ENCODE assay signal across 8 mouse cellular contexts in genomic region chr2:18027448-18028139, GRCm38 (mm10). TPM values are rescaled to one million over a fixed set of nuclear protein-coding genes. Genes with fewer than 3 reads are reported as not detected.
A peak's percentile ranks its signal among the peaks of the same experiment; 100 is the strongest.
DNase-seq lines count a peak whose midpoint lies in the region; ATAC-seq and TF ChIP-seq lines count a peak whose summit lies in the region.

No protein-coding gene starts in this region.

- H3K4me1 ChIP-seq in G1E (ENCODE audit: insufficient read depth, low read depth, low read length), result peaks cover 46% of the 10 kb centered on the region
- H3K4me1 ChIP-seq in forebrain, postnatal 0 days (ENCODE audit: insufficient read depth), result peaks cover 20% of the 10 kb centered on the region
- H3K4me1 ChIP-seq in lung, embryonic 16.5 days (replicated peaks; ENCODE audit: control insufficient read depth, insufficient read depth, low read length), result peaks cover 23% of the 10 kb centered on the region; the same call in 1 of the 2 replicates

- peak; percentile 70 for TF ChIP-seq CTCF in G1E (IDR thresholded peaks at IDR 0.05; ENCODE audit: low read depth, low read length)
- peak; percentile 97 for TF ChIP-seq CTCF in forebrain, postnatal 0 days (IDR thresholded peaks at IDR 0.05; ENCODE audit: low read depth)

- H3K27ac ChIP-seq in forebrain, postnatal 0 days (ENCODE audit: low read depth, low read length), result peak overlapping the region; percentile 89
- H3K27ac ChIP-seq in lung, embryonic 16.5 days (ENCODE audit: low read length), result peak overlapping the region; percentile 100

- peak; percentile 90 for DNase-seq in G1E (ENCODE audit: low spot score)
- DNase-seq in cerebellum, adult 18-20 months, result peak; percentile 89 to 98
- DNase-seq in forebrain, postnatal 0 days, result peak; percentile 97
- DNase-seq in layer of hippocampus, adult 9-10 months (ENCODE audit: low spot score), result peak; percentile 86
- peak; percentile 95 for DNase-seq in ovary, postnatal 10 days (ENCODE audit: low spot score)
- DNase-seq in thymus, postnatal 10 days (ENCODE audit: low spot score in 2 of 2), result peak; percentile 84 to 93

- H3K4me2 ChIP-seq in forebrain, postnatal 0 days (ENCODE audit: low read depth), result peak overlapping the region; percentile 98
- H3K4me2 ChIP-seq in lung, embryonic 16.5 days (ENCODE audit: low read depth, low read length), result peak overlapping the region; percentile 98

- H3K36me3 ChIP-seq in G1E (replicated peaks), result no peaks in the 10 kb centered on the region
- H3K36me3 ChIP-seq in forebrain, postnatal 0 days (ENCODE audit: insufficient read depth), result no peaks in the 10 kb centered on the region
- H3K36me3 ChIP-seq in lung, embryonic 16.5 days (ENCODE audit: control insufficient read depth, insufficient read depth, low read length), result no peaks in the 10 kb centered on the region

- WGBS in forebrain, postnatal 0 days, result 1% methylated on average over 44 of the region's 44 CpGs
- WGBS in lung, embryonic 16.5 days, result under 1% methylated on average over 44 of the region's 44 CpGs

- H3K4me3 ChIP-seq in G1E (ENCODE audit: low read depth, low read length), result peak overlapping the region; percentile 71
- peak overlapping the region; percentile 60 for H3K4me3 ChIP-seq in forebrain, postnatal 0 days (ENCODE audit: low read depth, low read length)
- peak overlapping the region; percentile 65 for H3K4me3 ChIP-seq in lung, embryonic 16.5 days (ENCODE audit: low read length)

- H3K9ac ChIP-seq in forebrain, postnatal 0 days, result peak overlapping the region; percentile 82
- H3K9ac ChIP-seq in lung, embryonic 16.5 days (ENCODE audit: low read length), result peak overlapping the region; percentile 87

- peaks cover 72% of the 10 kb centered on the region for H3K27me3 ChIP-seq in G1E (ENCODE audit: insufficient read depth, low read length)
- H3K27me3 ChIP-seq in forebrain, postnatal 0 days (ENCODE audit: insufficient read depth, low read length), result no peaks in the 10 kb centered on the region
- no peaks in the 10 kb centered on the region for H3K27me3 ChIP-seq in lung, embryonic 16.5 days (ENCODE audit: control insufficient read depth, insufficient read depth, low read depth, low read length)

- peak; percentile 58 for ATAC-seq in G1E (ENCODE audit: extremely low read depth, insufficient number of reproducible peaks, low FRiP score, poor library complexity, severe bottlenecking)
- ATAC-seq in forebrain, postnatal 0 days, result peak; percentile 90
- peak; percentile 71 to 79 for ATAC-seq in hematopoietic stem cell, adult 5-6 weeks (replicated peaks in 1 of 2; ENCODE audit: insufficient read depth in 1 of 2, low FRiP score in 2 of 2, low TSS enrichment in 1 of 2, low read depth in 1 of 2, poor library complexity in 2 of 2, severe bottlenecking in 2 of 2)
- ATAC-seq in lung, embryonic 16.5 days (ENCODE audit: low read depth), result peak; percentile 89

- H3K9me3 ChIP-seq in G1E (replicated peaks), result no peaks in the 10 kb centered on the region
- no peaks in the 10 kb centered on the region for H3K9me3 ChIP-seq in forebrain, postnatal 0 days (ENCODE audit: low read length)
- H3K9me3 ChIP-seq in lung, embryonic 16.5 days (ENCODE audit: control insufficient read depth, low read length), result no peaks in the 10 kb centered on the region

RNA-seq across cellular contexts. Expression of gene A930004D18Rik, which starts 9.9 kb away (rescaled TPM):
- total RNA-seq in G1E (2014; fragmentation: Nextera tagmentation), result 0.30 and 0.87 TPM in 2 replicates
- total RNA-seq in G1E (2017), result 1.5 and 2.1 TPM in 2 replicates
- polyA plus RNA-seq in G1E (2012), result 0.55 and 0.65 TPM in 2 replicates
- 2.6 and 3.5 TPM in 2 replicates for total RNA-seq in forebrain, postnatal 0 days (2014; rRNA removed)
- polyA plus RNA-seq in forebrain, postnatal 0 days (2015; fragmentation: Nextera tagmentation; extraction: Ambion mirVana), result 10.1 and 11.8 TPM in 2 replicates
- not detected in 2 replicates for total RNA-seq in hematopoietic stem cell, adult 5-6 weeks (2017)
- 12.1 and 13.1 TPM in 2 replicates for polyA plus RNA-seq in lung, embryonic 16.5 days (2015; fragmentation: Nextera tagmentation; extraction: Ambion mirVana)

RNA-seq across cellular contexts. Expression of gene Skida1, which starts 21.3 kb away (rescaled TPM):
- total RNA-seq in G1E (2014; fragmentation: Nextera tagmentation) (1.3 and 33.3 TPM in 2 replicates), G1E (2017) (1.8 and 2.0 TPM in 2 replicates)
- polyA plus RNA-seq in G1E (2012), result 0.20 TPM in 2 replicates
- total RNA-seq in forebrain, postnatal 0 days (2014; rRNA removed), result 11.4 and 12.6 TPM in 2 replicates
- 4.3 and 4.9 TPM in 2 replicates for polyA plus RNA-seq in forebrain, postnatal 0 days (2015; fragmentation: Nextera tagmentation; extraction: Ambion mirVana)
- 0.44 TPM in 1 of 2 replicates, not detected in the other for total RNA-seq in hematopoietic stem cell, adult 5-6 weeks (2017)
- polyA plus RNA-seq in lung, embryonic 16.5 days (2015; fragmentation: Nextera tagmentation; extraction: Ambion mirVana), result 5.1 and 5.5 TPM in 2 replicates

RNA-seq across cellular contexts. Expression of gene Mllt10, which starts 27.4 kb away (rescaled TPM):
- total RNA-seq in G1E (2014; fragmentation: Nextera tagmentation) (141 and 160 TPM in 2 replicates), G1E (2017) (62.9 and 73.6 TPM in 2 replicates)
- 20.5 and 20.8 TPM in 2 replicates for polyA plus RNA-seq in G1E (2012)
- 27.3 and 31.3 TPM in 2 replicates for total RNA-seq in forebrain, postnatal 0 days (2014; rRNA removed)
- polyA plus RNA-seq in forebrain, postnatal 0 days (2015; fragmentation: Nextera tagmentation; extraction: Ambion mirVana), result 15.9 and 27.4 TPM in 2 replicates
- 65.4 and 95.8 TPM in 2 replicates for total RNA-seq in hematopoietic stem cell, adult 5-6 weeks (2017)
- 56.1 and 57.9 TPM in 2 replicates for polyA plus RNA-seq in lung, embryonic 16.5 days (2015; fragmentation: Nextera tagmentation; extraction: Ambion mirVana)

RNA-seq across cellular contexts. Expression of gene H2al2a, which starts 30.8 kb away (rescaled TPM):
- total RNA-seq in G1E (2014; fragmentation: Nextera tagmentation) (not detected in 2 replicates), G1E (2017) (not detected in 2 replicates)
- not detected in 2 replicates for polyA plus RNA-seq in G1E (2012)
- total RNA-seq in forebrain, postnatal 0 days (2014; rRNA removed), result not detected in 2 replicates
- not detected in 2 replicates for polyA plus RNA-seq in forebrain, postnatal 0 days (2015; fragmentation: Nextera tagmentation; extraction: Ambion mirVana)
- not detected in 2 replicates for total RNA-seq in hematopoietic stem cell, adult 5-6 weeks (2017)
- polyA plus RNA-seq in lung, embryonic 16.5 days (2015; fragmentation: Nextera tagmentation; extraction: Ambion mirVana), result not detected in 2 replicates

Comparison
In these comparisons a context has a peak if more than half of its experiments do, and no peak if none do; other contexts are left out.
1. Peak in every context shown above with its lines: DNase-seq, ATAC-seq, H3K4me3 ChIP-seq and H3K27ac ChIP-seq.